Mouse (Mus musculus): ENCODE measurements around the gene Fos. TPM values are rescaled to one million over a fixed set of nuclear protein-coding genes. Genes with fewer than 3 reads are reported as not detected.
A peak's percentile ranks its signal among the peaks of the same experiment; 100 is the strongest.

Fos gene
- total RNA-seq, 2 experiments from 2014 or later, result 6.5 to 8.3 TPM

GRCm38 (mm10) chr12:85485890-85486765 lies 12.4 kb downstream of the Fos start:
- peak; percentile 93 to 94 for DNase-seq (ENCODE audit: low spot score in 2 of 2)

GRCm38 (mm10) chr12:85486766-85487069 lies 13.0 kb downstream of the Fos start:
- no peak for DNase-seq (ENCODE audit: low spot score in 2 of 2)

- peak in 1 of 2 experiments; percentile 40 for DNase-seq (ENCODE audit: low spot score in 2 of 2)
These were observed 14.0 kb downstream of the Fos start for GRCm38 (mm10) chr12:85487545-85488141.

GRCm38 (mm10) chr12:85489232-85489886 lies 15.7 kb downstream of the Fos start:
- no peak for DNase-seq (ENCODE audit: low spot score in 2 of 2)

GRCm38 (mm10) chr12:85490096-85490820 lies 16.6 kb downstream of the Fos start:
- no peak for DNase-seq (ENCODE audit: low spot score in 2 of 2)

GRCm38 (mm10) chr12:85490991-85491390 lies 17.3 kb downstream of the Fos start:
- DNase-seq (ENCODE audit: low spot score in 2 of 2), result no peak

GRCm38 (mm10) chr12:85492084-85492645 lies 18.5 kb downstream of the Fos start:
- DNase-seq (ENCODE audit: low spot score in 2 of 2), result peak in 1 of 2 experiments; percentile 46

- DNase-seq (ENCODE audit: low spot score in 2 of 2), result no peak
These were observed 22.6 kb downstream of the Fos start for GRCm38 (mm10) chr12:85496336-85496735.

GRCm38 (mm10) chr12:85496755-85497154 lies 23.1 kb downstream of the Fos start:
- peak in 1 of 2 experiments; percentile 50 for DNase-seq (ENCODE audit: low spot score in 2 of 2)

GRCm38 (mm10) chr12:85497310-85498135 lies 23.8 kb downstream of the Fos start:
- no peak for DNase-seq (ENCODE audit: low spot score in 2 of 2)

GRCm38 (mm10) chr12:85499001-85499400 lies 25.3 kb downstream of the Fos start:
- no peak for DNase-seq (ENCODE audit: low spot score in 2 of 2)

- DNase-seq (ENCODE audit: low spot score in 2 of 2), result no peak
These were observed 29.0 kb downstream of the Fos start for GRCm38 (mm10) chr12:85502682-85503081.

GRCm38 (mm10) chr12:85508235-85508634 lies 34.5 kb downstream of the Fos start:
- DNase-seq (ENCODE audit: low spot score in 2 of 2), result no peak

GRCm38 (mm10) chr12:85510013-85510412 lies 36.3 kb downstream of the Fos start:
- DNase-seq (ENCODE audit: low spot score in 2 of 2), result no peak

GRCm38 (mm10) chr12:85513789-85514447 lies 40.2 kb downstream of the Fos start:
- DNase-seq (ENCODE audit: low spot score in 2 of 2), result no peak

GRCm38 (mm10) chr12:85514958-85515357 lies 41.3 kb downstream of the Fos start:
- DNase-seq (ENCODE audit: low spot score in 2 of 2), result no peak

GRCm38 (mm10) chr12:85515865-85516264 lies 42.2 kb downstream of the Fos start:
- DNase-seq (ENCODE audit: low spot score in 2 of 2), result no peak

GRCm38 (mm10) chr12:85517339-85517738 lies 43.6 kb downstream of the Fos start:
- no peak for DNase-seq (ENCODE audit: low spot score in 2 of 2)

GRCm38 (mm10) chr12:85518009-85518408 lies 44.3 kb downstream of the Fos start:
- DNase-seq (ENCODE audit: low spot score in 2 of 2), result no peak

GRCm38 (mm10) chr12:85519553-85519952 lies 45.9 kb downstream of the Fos start:
- DNase-seq (ENCODE audit: low spot score in 2 of 2), result no peak
